9 mouse cellular contexts compared by ENCODE assay signal in genomic region chr17:25432433-25433181, GRCm38 (mm10). TPM values are rescaled to one million over a fixed set of nuclear protein-coding genes. Genes with fewer than 3 reads are reported as not detected.
A peak's percentile ranks its signal among the peaks of the same experiment; 100 is the strongest.
DNase-seq lines count a peak whose midpoint lies in the region; ATAC-seq lines count a peak whose summit lies in the region.
"Had no signal": no experiment of that assay in that cellular context is flagged by ENCODE, and none has a peak within 500 bp of the region (broad histone marks: within the 10 kb centered on the region; RNA-seq: fewer than 3 reads in every experiment).

No protein-coding gene starts in this region.

- peak overlapping the region; percentile 72 for H3K9ac ChIP-seq in lung, embryonic 16.5 days (ENCODE audit: low read length)
- H3K9ac ChIP-seq in heart, embryonic 13.5 days, result peak overlapping the region; percentile 97
- peak overlapping the region; percentile 86 for H3K9ac ChIP-seq in limb, embryonic 12.5 days (replicated peaks)
- peak overlapping the region; percentile 95 for H3K9ac ChIP-seq in neural tube, embryonic 14.5 days (replicated peaks; ENCODE audit: low read depth, low read length)

- no peaks in the 10 kb centered on the region for H3K9me3 ChIP-seq in lung, embryonic 16.5 days (ENCODE audit: control insufficient read depth, low read length)
- H3K9me3 ChIP-seq in heart, embryonic 13.5 days, result no peaks in the 10 kb centered on the region
- H3K9me3 ChIP-seq in limb, embryonic 12.5 days, result no peaks in the 10 kb centered on the region
- no peaks in the 10 kb centered on the region for H3K9me3 ChIP-seq in neural tube, embryonic 14.5 days (ENCODE audit: control insufficient read depth, low read length)

- 1% methylated on average over 53 of the region's 53 CpGs for WGBS in lung, embryonic 16.5 days
- WGBS in heart, embryonic 13.5 days, result under 1% methylated on average over 53 of the region's 53 CpGs
- WGBS in limb, embryonic 12.5 days, result 1% methylated on average over 53 of the region's 53 CpGs
- 1% methylated on average over 53 of the region's 53 CpGs for WGBS in neural tube, embryonic 14.5 days

- DNase-seq in adrenal gland, postnatal 14 days, result peak; percentile 58
- no peak for DNase-seq in adrenal gland, postnatal 4 days (ENCODE audit: low spot score in 2 of 2)
- no peak for DNase-seq in lung, postnatal 25 days (ENCODE audit: low spot score)
- DNase-seq in urinary bladder, postnatal 25 days (ENCODE audit: low spot score), result no peak

- H3K27ac ChIP-seq in lung, embryonic 16.5 days (ENCODE audit: low read length), result no peak overlapping the region
- peak overlapping the region; percentile 85 for H3K27ac ChIP-seq in heart, embryonic 13.5 days (replicated peaks)
- H3K27ac ChIP-seq in limb, embryonic 12.5 days, result peak overlapping the region; percentile 96
- H3K27ac ChIP-seq in neural tube, embryonic 14.5 days (ENCODE audit: low read depth, low read length), result peak overlapping the region; percentile 82

- peaks cover 33% of the 10 kb centered on the region for H3K4me1 ChIP-seq in lung, embryonic 16.5 days (replicated peaks; ENCODE audit: control insufficient read depth, insufficient read depth, low read length)
- peaks cover 67% of the 10 kb centered on the region for H3K4me1 ChIP-seq in heart, embryonic 13.5 days
- H3K4me1 ChIP-seq in limb, embryonic 12.5 days (replicated peaks), result peaks cover 63% of the 10 kb centered on the region
- peaks cover 27% of the 10 kb centered on the region for H3K4me1 ChIP-seq in neural tube, embryonic 14.5 days (ENCODE audit: control insufficient read depth, insufficient read depth, low read length)

- ATAC-seq in lung, embryonic 16.5 days (ENCODE audit: low read depth), result no peak
- ATAC-seq in heart, embryonic 13.5 days (ENCODE audit: extremely low read depth, insufficient number of reproducible peaks, low FRiP score, low TSS enrichment), result no peak
- no peak for ATAC-seq in limb, embryonic 12.5 days (ENCODE audit: insufficient number of reproducible peaks, insufficient read depth, low FRiP score, low TSS enrichment, low read depth)
- ATAC-seq in neural tube, embryonic 14.5 days (ENCODE audit: low read depth), result peak; percentile 26; the same call in 1 of the 2 replicates

- no peaks in the 10 kb centered on the region for H3K36me3 ChIP-seq in lung, embryonic 16.5 days (ENCODE audit: control insufficient read depth, insufficient read depth, low read length)
- peaks cover 10% of the 10 kb centered on the region for H3K36me3 ChIP-seq in heart, embryonic 13.5 days
- peaks cover 20% of the 10 kb centered on the region for H3K36me3 ChIP-seq in limb, embryonic 12.5 days
- H3K36me3 ChIP-seq in neural tube, embryonic 14.5 days (ENCODE audit: control insufficient read depth, insufficient read depth, low read length), result no peaks in the 10 kb centered on the region

- H3K4me3 ChIP-seq in lung, embryonic 16.5 days (ENCODE audit: low read length), result peak overlapping the region; percentile 69
- peak overlapping the region; percentile 87 for H3K4me3 ChIP-seq in heart, embryonic 13.5 days
- peak overlapping the region; percentile 86 for H3K4me3 ChIP-seq in limb, embryonic 12.5 days (replicated peaks)
- H3K4me3 ChIP-seq in neural tube, embryonic 14.5 days (ENCODE audit: low read depth, low read length), result peak overlapping the region; percentile 88

- peak overlapping the region; percentile 99 for H3K4me2 ChIP-seq in lung, embryonic 16.5 days (ENCODE audit: low read depth, low read length)
- H3K4me2 ChIP-seq in heart, embryonic 13.5 days, result peak overlapping the region; percentile 89
- H3K4me2 ChIP-seq in limb, embryonic 12.5 days, result peak overlapping the region; percentile 93
- peak overlapping the region; percentile 75 for H3K4me2 ChIP-seq in neural tube, embryonic 14.5 days (ENCODE audit: low read depth, low read length)

- H3K27me3 ChIP-seq in lung, embryonic 16.5 days (ENCODE audit: control insufficient read depth, insufficient read depth, low read depth, low read length), result peaks cover 21% of the 10 kb centered on the region
- peaks cover 43% of the 10 kb centered on the region for H3K27me3 ChIP-seq in heart, embryonic 13.5 days (replicated peaks)
- H3K27me3 ChIP-seq in limb, embryonic 12.5 days, result peaks cover 36% of the 10 kb centered on the region
- no peaks in the 10 kb centered on the region; the same call in 1 of the 2 replicates for H3K27me3 ChIP-seq in neural tube, embryonic 14.5 days (ENCODE audit: control insufficient read depth, insufficient read depth, low read length)

RNA-seq across cellular contexts. Expression of gene Cacna1h, which starts 1.0 kb away (rescaled TPM):
- 38.4 and 45.4 TPM in 2 replicates for total RNA-seq in adrenal gland, postnatal 14 days (2021)
- 10 to 100 TPM; 64.1 to 65.3 TPM for total RNA-seq in adrenal gland, postnatal 4 days (2021)
- 1.5 and 2.0 TPM in 2 replicates for polyA plus RNA-seq in lung, embryonic 16.5 days (2015; fragmentation: Nextera tagmentation; extraction: Ambion mirVana)
- 6.5 and 8.1 TPM in 2 replicates for polyA plus RNA-seq in heart, embryonic 13.5 days (2015; fragmentation: Nextera tagmentation; extraction: Ambion mirVana)
- 10.1 and 11.6 TPM in 2 replicates for polyA plus RNA-seq in limb, embryonic 12.5 days (2016; fragmentation: Nextera tagmentation; extraction: Ambion mirVana)
- 12.3 and 12.8 TPM in 2 replicates for polyA plus RNA-seq in neural tube, embryonic 14.5 days (2014; fragmentation: Nextera tagmentation; extraction: Ambion mirVana)
- polyA plus RNA-seq: C2C12 had no signal

RNA-seq across cellular contexts. Expression of gene Tekt4, which starts 21.8 kb away (rescaled TPM):
- total RNA-seq in adrenal gland, postnatal 14 days (2021), result not detected in 2 replicates
- total RNA-seq in adrenal gland, postnatal 4 days (2021), result not detected
- 5.8 and 7.4 TPM in 2 replicates for polyA plus RNA-seq in lung, embryonic 16.5 days (2015; fragmentation: Nextera tagmentation; extraction: Ambion mirVana)
- polyA plus RNA-seq in heart, embryonic 13.5 days (2015; fragmentation: Nextera tagmentation; extraction: Ambion mirVana), result 0.23 and 0.47 TPM in 2 replicates
- polyA plus RNA-seq in limb, embryonic 12.5 days (2016; fragmentation: Nextera tagmentation; extraction: Ambion mirVana), result not detected in 2 replicates
- 0.83 and 0.98 TPM in 2 replicates for polyA plus RNA-seq in neural tube, embryonic 14.5 days (2014; fragmentation: Nextera tagmentation; extraction: Ambion mirVana)
- polyA plus RNA-seq: C2C12 had no signal
